Mouse (Mus musculus) adrenal gland, adult 10 weeks (tissue): Measurements from ENCODE around the gene Kin. TPM values are rescaled to one million over a fixed set of nuclear protein-coding genes. Genes with fewer than 3 reads are reported as not detected.

Experiments
- polyA plus RNA-seq: library from polyadenylated mRNA; stranded (reverse); fragments of 350-450 nt; fragmentation: Illumina TruSeq; extraction: RNeasy Lipid Tissue Mini Kit (QIAGEN cat#74804); gene quantifications from one replicate; pipeline ENCODE4 v1.2.3, GENCODE M21; 2014; ENCODE audit warnings: low read depth, low replicate concordance

Gene Kin
- polyA plus RNA-seq: 26.6 TPM

GRCm38 (mm10) chr2:10080310-10081010 lies at the start of gene Kin, which contains the start of gene Atp5c1:
Gene Kin, plus strand, starts transcription at chr2:10080593.
Gene Atp5c1, minus strand, starts transcription at chr2:10080510.

GRCm38 (mm10) chr2:10048461-10048860 lies 31.9 kb upstream of the Kin start, which contains the start of gene Taf3:
Gene Taf3, minus strand, starts transcription at chr2:10048596.

GRCm38 (mm10) chr2:10131296-10131695 lies 50.9 kb downstream of the Kin start, which contains the start of gene Itih2:
Gene Itih2, minus strand, starts transcription at chr2:10131396.

Other genes starting within 250 kb of the Kin start
- gene 4930412O13Rik, start 199.3 kb upstream of the Kin start, polyA plus RNA-seq: not detected
- gene 9230102O04Rik, start 191.1 kb upstream of the Kin start, polyA plus RNA-seq: not detected
- 13.3 TPM for gene Gata3, start 190.6 kb upstream of the Kin start, polyA plus RNA-seq
- gene Taf3, start 32.0 kb upstream of the Kin start, polyA plus RNA-seq: 15.3 TPM
- 834 TPM for gene Atp5c1, start 83 bp upstream of the Kin start, polyA plus RNA-seq
- 34.8 TPM for gene Itih2, start 50.8 kb downstream of the Kin start, polyA plus RNA-seq
- 50.1 TPM for gene Itih5, start 73.0 kb downstream of the Kin start, polyA plus RNA-seq